Mouse (Mus musculus): ENCODE data around the gene Methig1. TPM values are rescaled to one million over a fixed set of nuclear protein-coding genes. Genes with fewer than 3 reads are reported as not detected.
"Not testable (repeated sequence)": the region's sequence is repeated elsewhere in the genome, so short reads cannot be mapped to it uniquely, and the experiment has no call there.

The Methig1 gene
- 0.60 and 0.94 TPM in 2 replicates for polyA plus RNA-seq (2015; fragmentation: Nextera tagmentation; extraction: Ambion mirVana)

DNA sequence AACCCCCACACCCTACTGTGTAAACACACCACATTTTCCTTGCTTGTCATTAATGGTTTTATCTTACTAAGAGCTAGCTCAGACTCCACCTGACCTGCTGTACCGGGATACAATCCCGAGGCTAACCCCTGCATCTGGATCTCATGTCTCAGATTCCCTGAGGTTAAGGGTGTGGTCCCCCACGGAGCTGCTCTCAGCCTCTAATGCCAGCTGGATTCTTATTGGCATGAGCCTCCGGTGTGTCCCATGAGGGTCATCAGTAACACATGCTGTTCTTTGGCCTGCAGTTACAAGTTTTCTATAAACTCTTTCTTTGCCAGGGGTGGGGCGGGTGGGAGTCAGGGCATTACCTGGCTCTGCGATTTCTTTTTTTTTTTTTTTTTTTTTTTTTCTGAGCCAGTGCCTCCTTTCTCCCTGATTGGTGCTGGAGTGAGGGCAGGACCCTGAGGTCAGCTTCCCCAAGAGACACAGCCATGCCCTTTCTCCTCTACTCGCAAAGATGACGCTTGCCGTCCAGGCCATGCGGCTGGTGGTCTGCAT lies at the start of gene Methig1, which contains the start of gene Mettl7a2:
Gene Methig1, plus strand, starts transcription at position 439 of the 540 bp plus-strand sequence.
Gene Mettl7a2, plus strand, starts transcription at position 490 of the 540 bp plus-strand sequence.
- no peaks in the 10 kb centered on the region for H3K36me3 ChIP-seq (ENCODE audit: insufficient read depth, low read length)
- no peak within 1 kb of the TSS for H3K27ac ChIP-seq (ENCODE audit: low read length)

DNA sequence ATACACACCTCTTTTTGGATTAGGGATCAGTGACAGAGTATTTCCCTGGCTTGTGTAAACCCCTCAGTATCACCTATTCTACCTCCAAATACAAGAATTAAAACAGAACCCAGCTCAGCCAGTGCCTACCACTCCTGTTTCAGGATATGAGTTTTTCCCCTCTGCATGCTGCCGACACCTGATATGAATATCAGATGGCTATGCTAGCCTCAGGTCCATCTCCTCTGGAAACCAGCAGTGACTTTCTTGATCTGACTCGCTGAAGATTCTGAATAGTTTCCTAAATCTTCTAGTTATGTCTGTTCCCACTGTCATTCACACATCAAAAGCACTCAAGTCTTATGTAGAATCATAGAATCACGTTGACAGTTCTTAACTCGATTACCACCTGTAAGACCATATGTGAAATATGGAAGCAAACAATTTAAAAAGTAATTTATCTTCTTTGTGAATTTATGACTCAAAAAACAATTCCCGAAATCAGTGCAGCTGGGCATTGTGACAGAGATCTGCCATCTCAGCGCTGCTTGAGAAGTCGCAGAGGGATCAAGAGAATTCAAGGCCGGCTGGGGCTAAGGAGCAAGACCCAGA lies 49.4 kb upstream of the Methig1 start:
- Histone ChIP-seq H3K27me3 (ENCODE audit: insufficient read depth, low read length) (no peaks in the 10 kb centered on the region), H3K36me3 (ENCODE audit: insufficient read depth, low read length) (no peaks in the 10 kb centered on the region), H3K9me3 (ENCODE audit: low read length) (no peaks in the 10 kb centered on the region), H3K4me1 (ENCODE audit: insufficient read depth, low read length) (peaks cover 8% of the 10 kb centered on the region; the same call in 1 of the 2 replicates), H3K4me2 (replicated peaks; ENCODE audit: low read depth, low read length) (peak overlapping the region; percentile 77), H3K27ac (ENCODE audit: low read length) (peak overlapping the region; percentile 92), H3K9ac (replicated peaks; ENCODE audit: low read length) (no peak overlapping the region), H3K4me3 (ENCODE audit: low read length) (peak overlapping the region; percentile 59)
- 40% methylated on average over 8 of the region's 8 CpGs for WGBS
- no peak for ATAC-seq (ENCODE audit: low FRiP score, low TSS enrichment)

More for the DNA sequence above, at the start of gene Methig1, which contains the start of gene Mettl7a2:
- no peak within 1 kb of the TSS for H3K9ac ChIP-seq (replicated peaks; ENCODE audit: low read length)
- H3K4me1 ChIP-seq (ENCODE audit: insufficient read depth, low read length) = peaks cover 5% of the 10 kb centered on the region; the same call in 1 of the 2 replicates
- no peak within 1 kb of the TSS for H3K4me2 ChIP-seq (replicated peaks; ENCODE audit: low read depth, low read length)
- no peaks in the 10 kb centered on the region for H3K9me3 ChIP-seq (ENCODE audit: low read length)
- H3K27me3 ChIP-seq (ENCODE audit: insufficient read depth, low read length) = no peaks in the 10 kb centered on the region
- no peak for ATAC-seq (ENCODE audit: low FRiP score, low TSS enrichment)
- 80% methylated on average over 10 of the region's 10 CpGs for WGBS
- H3K4me3 ChIP-seq (ENCODE audit: low read length) = no peak within 1 kb of the TSS

DNA sequence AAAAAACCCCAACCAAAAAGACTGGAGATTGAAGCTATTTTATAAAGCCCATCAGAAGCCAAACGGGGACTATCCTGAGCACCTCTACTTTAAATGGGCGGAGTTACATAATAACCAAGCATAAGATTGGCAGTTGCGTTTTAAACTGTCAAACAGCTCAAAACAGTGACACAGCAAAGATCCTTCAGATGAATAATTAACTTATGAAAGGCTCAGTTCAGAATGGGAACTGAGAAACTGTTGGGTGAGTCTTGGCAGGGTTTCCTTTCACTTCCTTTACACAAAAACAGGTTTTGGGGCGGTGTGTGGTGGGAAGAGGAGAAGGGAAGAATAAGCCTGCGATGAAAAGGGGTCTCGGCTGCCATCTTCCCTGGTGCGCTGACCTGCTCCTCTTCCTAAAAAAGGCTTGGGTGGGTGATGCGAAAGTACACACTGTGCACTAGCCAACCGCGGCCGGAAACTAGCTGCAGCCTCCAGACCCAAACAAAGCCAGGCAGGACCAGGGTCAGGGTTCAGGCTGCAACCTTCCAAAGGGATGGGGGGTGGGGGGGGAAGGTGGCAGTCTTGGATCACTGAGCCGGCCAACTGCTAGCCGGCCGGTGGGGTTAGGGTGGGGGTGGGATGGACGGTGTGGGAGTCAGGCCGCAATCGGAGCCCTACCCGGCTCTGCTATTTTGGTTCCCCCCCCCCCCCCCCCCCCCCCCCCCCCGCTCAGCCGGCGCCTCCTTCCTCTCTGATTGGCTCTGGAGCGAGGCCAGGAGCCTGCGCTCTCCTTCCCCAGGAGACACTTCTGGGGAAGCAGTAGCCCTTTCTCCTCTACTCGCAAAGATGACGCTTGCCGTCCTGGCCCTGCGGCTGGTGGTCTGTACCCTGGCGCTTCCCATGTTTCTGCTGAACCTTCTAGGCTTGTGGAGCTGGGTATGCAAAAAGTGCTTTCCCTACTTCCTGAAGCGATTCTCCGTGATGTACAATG lies 48.6 kb upstream of the Methig1 start, which contains the start of gene Mettl7a1:
Gene Mettl7a1, plus strand, starts transcription at position 122 of the 973 bp plus-strand sequence.
- H3K27me3 ChIP-seq (ENCODE audit: insufficient read depth, low read length) = no peaks in the 10 kb centered on the region
- peak within 1 kb of the TSS; percentile 59 for H3K4me3 ChIP-seq (ENCODE audit: low read length)

DNA sequence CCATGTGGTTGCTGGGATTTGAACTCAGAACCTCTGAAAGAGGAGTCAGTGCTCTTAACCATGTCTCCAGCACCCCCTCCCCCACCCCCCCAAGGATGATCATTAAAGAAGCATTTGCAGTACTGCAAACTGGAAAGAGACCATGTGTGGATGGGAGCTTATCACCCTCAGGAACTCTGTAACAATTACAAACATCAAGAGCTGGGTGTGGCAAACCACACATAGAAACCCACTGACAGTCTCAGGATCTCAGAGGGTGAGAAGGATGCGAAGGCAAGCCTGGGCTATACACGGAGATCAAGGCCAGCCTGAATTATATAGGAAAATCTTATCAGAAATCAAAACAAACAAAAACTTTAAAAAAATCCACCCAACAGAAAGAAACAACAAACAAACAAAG lies 46.7 kb upstream of the Methig1 start:
- ATAC-seq (ENCODE audit: low FRiP score, low TSS enrichment) = no peak
- Histone ChIP-seq H3K4me2 (replicated peaks; ENCODE audit: low read depth, low read length) (peak overlapping the region; percentile 77; the same call in 1 of the 2 replicates), H3K4me1 (ENCODE audit: insufficient read depth, low read length) (peaks cover 8% of the 10 kb centered on the region; the same call in 1 of the 2 replicates), H3K36me3 (ENCODE audit: insufficient read depth, low read length) (no peaks in the 10 kb centered on the region), H3K4me3 (ENCODE audit: low read length) (no peak overlapping the region), H3K9me3 (ENCODE audit: low read length) (no peaks in the 10 kb centered on the region), H3K27me3 (ENCODE audit: insufficient read depth, low read length) (no peaks in the 10 kb centered on the region), H3K27ac (ENCODE audit: low read length) (no peak overlapping the region), H3K9ac (replicated peaks; ENCODE audit: low read length) (no peak overlapping the region)
- WGBS = 80% methylated on average over 2 of the region's 2 CpGs

More for the DNA sequence above, 48.6 kb upstream of the Methig1 start, which contains the start of gene Mettl7a1:
- Histone ChIP-seq H3K4me1 (ENCODE audit: insufficient read depth, low read length) (peaks cover 8% of the 10 kb centered on the region; the same call in 1 of the 2 replicates), H3K9me3 (ENCODE audit: low read length) (no peaks in the 10 kb centered on the region), H3K27ac (ENCODE audit: low read length) (peak within 1 kb of the TSS; percentile 92), H3K9ac (replicated peaks; ENCODE audit: low read length) (peak within 1 kb of the TSS; percentile 71), H3K36me3 (ENCODE audit: insufficient read depth, low read length) (no peaks in the 10 kb centered on the region), H3K4me2 (replicated peaks; ENCODE audit: low read depth, low read length) (peak within 1 kb of the TSS; percentile 77)
- peak; percentile 86 for ATAC-seq (ENCODE audit: low FRiP score, low TSS enrichment)
- 4% methylated on average over 20 of the region's 30 CpGs for WGBS

DNA sequence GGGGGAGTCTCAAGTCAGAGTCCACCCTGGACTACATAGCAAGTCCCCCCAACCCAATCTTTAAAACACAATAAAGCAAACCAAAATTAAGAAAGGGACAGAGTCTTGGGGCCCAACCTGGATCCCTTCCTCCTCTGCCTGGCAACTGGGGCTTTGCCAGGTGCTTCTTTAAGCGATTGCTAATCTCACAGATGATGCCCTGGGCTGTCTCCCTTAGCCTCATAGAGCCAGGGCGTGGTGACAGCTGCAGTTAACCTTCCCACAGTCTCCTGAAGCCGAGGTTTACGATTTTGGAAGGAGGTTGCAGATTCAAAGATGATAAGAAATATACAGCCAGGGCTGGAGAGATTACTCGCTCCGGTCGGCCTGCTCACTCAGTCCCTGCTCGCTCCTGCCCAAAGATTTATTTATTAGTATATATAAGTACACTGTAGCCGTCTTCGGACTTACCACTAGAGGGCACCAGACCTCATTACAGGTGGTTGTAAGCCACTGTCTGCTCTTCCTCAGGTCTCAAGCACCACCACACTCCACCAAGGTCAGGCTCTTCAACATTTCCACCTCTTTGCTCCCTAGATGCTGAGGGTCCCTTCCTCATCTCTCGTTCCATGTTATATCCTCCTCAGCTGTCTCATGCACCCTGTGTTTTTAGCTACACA lies 45.4 kb upstream of the Methig1 start:
- H3K4me3 ChIP-seq (ENCODE audit: low read length); H3K27ac ChIP-seq (ENCODE audit: low read length); H3K36me3 ChIP-seq (ENCODE audit: insufficient read depth, low read length); H3K27me3 ChIP-seq (ENCODE audit: insufficient read depth, low read length); H3K4me2 ChIP-seq (replicated peaks; ENCODE audit: low read depth, low read length); H3K9ac ChIP-seq (replicated peaks; ENCODE audit: low read length); H3K4me1 ChIP-seq (ENCODE audit: insufficient read depth, low read length); H3K9me3 ChIP-seq (ENCODE audit: low read length): not testable (repeated sequence)
- WGBS = 44% methylated on average over 11 of the region's 11 CpGs
- ATAC-seq (ENCODE audit: low FRiP score, low TSS enrichment) = peak; percentile 47; the same call in 1 of the 2 replicates

DNA sequence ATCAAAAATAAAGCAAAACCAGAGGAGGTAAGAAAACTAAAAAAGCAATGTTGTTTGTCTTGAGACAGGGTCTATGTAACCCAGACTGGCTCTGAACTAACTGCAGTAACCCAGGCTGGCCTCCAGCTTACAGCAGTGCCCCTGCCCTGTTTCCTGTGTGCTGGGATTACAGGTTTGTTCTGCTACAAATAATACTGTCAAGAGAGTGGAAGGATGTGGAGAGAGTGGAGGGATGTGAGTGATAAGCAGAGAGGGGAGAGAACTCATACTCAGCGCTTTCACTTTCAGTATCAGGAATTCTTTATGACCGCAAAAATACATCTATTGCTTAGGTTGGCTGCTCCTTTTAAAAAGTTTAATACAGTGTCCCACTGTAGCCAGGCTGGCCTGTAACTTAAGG lies 40.6 kb upstream of the Methig1 start:
- Histone ChIP-seq H3K36me3 (ENCODE audit: insufficient read depth, low read length) (peaks cover 4% of the 10 kb centered on the region; the same call in 1 of the 2 replicates), H3K27me3 (ENCODE audit: insufficient read depth, low read length) (no peaks in the 10 kb centered on the region), H3K9ac (replicated peaks; ENCODE audit: low read length) (no peak overlapping the region), H3K4me2 (replicated peaks; ENCODE audit: low read depth, low read length) (no peak overlapping the region), H3K27ac (ENCODE audit: low read length) (no peak overlapping the region), H3K9me3 (ENCODE audit: low read length) (0 out of 2 replicates have a peak, but pooled peaks cover 3% of the 10 kb centered on the region), H3K4me1 (ENCODE audit: insufficient read depth, low read length) (no peaks in the 10 kb centered on the region), H3K4me3 (ENCODE audit: low read length) (no peak overlapping the region)
- WGBS = 78% methylated on average over 2 of the region's 2 CpGs
- no peak for ATAC-seq (ENCODE audit: low FRiP score, low TSS enrichment)

DNA sequence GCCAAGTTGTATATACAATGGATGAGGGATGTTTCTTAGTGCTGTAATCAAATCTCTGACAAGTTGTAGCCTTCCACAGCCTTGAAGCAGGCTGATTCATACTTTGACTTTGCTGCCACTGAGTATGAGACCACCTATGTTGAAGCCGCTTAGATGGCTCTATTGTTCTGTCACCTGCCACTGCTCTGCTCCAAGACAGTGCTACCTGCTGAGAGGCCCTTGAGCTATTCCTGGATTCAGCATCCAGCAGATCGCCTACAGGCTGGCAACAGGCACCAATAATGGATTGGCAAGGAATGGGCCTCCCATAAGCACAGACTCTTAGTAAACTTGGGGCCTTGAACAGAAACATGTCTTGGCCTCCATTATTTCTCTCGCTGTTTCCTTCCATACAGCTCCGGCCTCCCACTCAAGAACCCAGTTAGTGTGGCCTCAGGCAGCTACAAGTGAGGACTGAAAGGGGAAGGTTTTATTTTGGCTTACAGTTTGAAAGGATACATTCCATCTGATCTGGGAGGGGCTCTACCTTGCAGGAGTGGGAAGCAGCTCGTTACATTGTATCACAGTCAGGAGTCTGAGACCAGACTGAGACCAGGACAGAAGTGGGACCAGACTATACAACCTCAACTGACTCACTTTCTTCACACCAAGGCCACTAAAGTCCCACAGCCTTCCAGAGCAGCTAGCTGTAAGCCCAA lies 38.4 kb upstream of the Methig1 start:
- H3K4me2 ChIP-seq (replicated peaks; ENCODE audit: low read depth, low read length) = no peak overlapping the region
- no peak overlapping the region for H3K9ac ChIP-seq (replicated peaks; ENCODE audit: low read length)
- H3K9me3 ChIP-seq (ENCODE audit: low read length) = 0 out of 2 replicates have a peak, but pooled peaks cover 3% of the 10 kb centered on the region
- 92% methylated on average over 5 of the region's 5 CpGs for WGBS
- no peak for ATAC-seq (ENCODE audit: low FRiP score, low TSS enrichment)
- H3K4me1 ChIP-seq (ENCODE audit: insufficient read depth, low read length) = no peaks in the 10 kb centered on the region
- H3K4me3 ChIP-seq (ENCODE audit: low read length) = no peak overlapping the region
- H3K27me3 ChIP-seq (ENCODE audit: insufficient read depth, low read length) = no peaks in the 10 kb centered on the region
- peaks cover 4% of the 10 kb centered on the region; the same call in 1 of the 2 replicates for H3K36me3 ChIP-seq (ENCODE audit: insufficient read depth, low read length)
- no peak overlapping the region for H3K27ac ChIP-seq (ENCODE audit: low read length)

DNA sequence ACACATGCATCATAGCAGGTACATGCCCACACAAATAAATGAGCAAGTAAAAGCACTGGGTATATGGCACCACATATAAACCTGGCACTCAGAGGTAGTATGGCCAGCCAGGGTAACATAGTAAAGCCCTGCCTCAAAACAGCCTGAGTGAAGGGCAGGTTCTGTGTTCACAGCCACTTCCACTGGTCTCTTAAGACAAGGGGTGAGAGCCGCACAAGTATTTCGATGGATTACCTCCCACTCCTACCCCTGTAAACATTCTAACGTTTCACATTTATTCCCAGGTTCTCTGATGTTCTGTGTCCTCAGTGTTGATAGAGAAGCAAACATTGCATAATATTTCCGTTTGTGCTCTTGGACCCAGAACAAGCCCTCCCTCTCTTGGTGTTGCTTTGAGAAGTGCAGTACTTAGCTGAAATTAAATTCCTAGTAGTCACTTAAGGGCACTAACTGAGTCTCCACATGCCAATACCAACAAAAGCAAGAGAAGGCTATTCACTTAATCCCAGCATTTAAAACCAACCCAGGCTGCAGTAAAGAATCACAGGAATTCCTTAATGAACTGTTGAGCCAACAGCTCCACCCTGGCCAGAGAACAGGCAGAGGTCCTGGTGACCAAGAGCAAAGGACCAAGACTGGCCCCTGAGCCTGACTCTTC lies 34.8 kb upstream of the Methig1 start:
- H3K4me2 ChIP-seq (replicated peaks; ENCODE audit: low read depth, low read length); ATAC-seq (ENCODE audit: low FRiP score, low TSS enrichment); H3K27ac ChIP-seq (ENCODE audit: low read length); H3K36me3 ChIP-seq (ENCODE audit: insufficient read depth, low read length); H3K27me3 ChIP-seq (ENCODE audit: insufficient read depth, low read length); H3K9me3 ChIP-seq (ENCODE audit: low read length); H3K9ac ChIP-seq (replicated peaks; ENCODE audit: low read length); H3K4me3 ChIP-seq (ENCODE audit: low read length); H3K4me1 ChIP-seq (ENCODE audit: insufficient read depth, low read length): not testable (repeated sequence)
- WGBS = 51% methylated on average over 4 of the region's 4 CpGs
